9 mouse cellular contexts compared by ENCODE assay signal in the genomic region with DNA sequence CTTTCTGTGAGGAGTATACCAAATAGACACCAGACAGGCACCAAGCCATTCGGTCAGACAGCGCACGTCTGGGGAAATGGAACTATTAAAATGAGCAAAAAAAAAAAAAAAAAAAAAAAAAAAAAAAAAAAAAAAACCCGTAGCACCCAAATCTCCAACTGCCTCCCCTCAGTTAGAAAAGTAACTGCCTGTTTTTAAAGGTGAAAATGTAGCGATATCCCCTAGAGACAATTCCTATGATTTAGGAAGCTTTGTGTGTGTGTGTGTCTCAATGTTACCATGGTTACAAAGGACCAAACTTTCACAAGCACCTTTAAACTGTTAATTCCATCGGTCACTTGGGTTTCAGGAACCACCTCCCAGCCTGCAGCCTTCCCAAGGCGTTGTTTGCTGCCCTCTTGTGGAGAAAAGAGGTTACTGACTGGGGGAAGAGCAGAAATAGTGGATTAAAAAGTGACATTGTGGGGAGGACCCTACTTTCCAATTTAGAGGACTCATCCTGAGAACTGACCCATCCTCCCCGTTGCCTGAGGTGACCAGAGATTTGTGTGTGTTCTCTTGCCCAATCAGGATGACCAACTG. TPM values are rescaled to one million over a fixed set of nuclear protein-coding genes. Genes with fewer than 3 reads are reported as not detected.
DNase-seq lines count a peak whose midpoint lies in the region; ATAC-seq lines count a peak whose summit lies in the region.
"Had no signal": no experiment of that assay in that cellular context is flagged by ENCODE, and none has a peak within 500 bp of the region (broad histone marks: within the 10 kb centered on the region; RNA-seq: fewer than 3 reads in every experiment).

No protein-coding gene starts in this region.

- H3K36me3 ChIP-seq in midbrain, embryonic 11.5 days (ENCODE audit: control insufficient read depth, insufficient read depth, low read length): no peaks in the 10 kb centered on the region
- no peaks in the 10 kb centered on the region for H3K36me3 ChIP-seq in midbrain, embryonic 15.5 days (replicated peaks)
- H3K36me3 ChIP-seq: heart, embryonic 13.5 days had no signal

- no peaks in the 10 kb centered on the region for H3K9me3 ChIP-seq in midbrain, embryonic 11.5 days (ENCODE audit: control insufficient read depth, low read length)
- no peaks in the 10 kb centered on the region for H3K9me3 ChIP-seq in midbrain, embryonic 15.5 days
- H3K9me3 ChIP-seq: heart, embryonic 13.5 days had no signal

- no peaks in the 10 kb centered on the region for H3K4me1 ChIP-seq in midbrain, embryonic 11.5 days (ENCODE audit: control insufficient read depth, insufficient read depth, low read length)
- no peaks in the 10 kb centered on the region for H3K4me1 ChIP-seq in midbrain, embryonic 15.5 days

- no peak overlapping the region for H3K27ac ChIP-seq in midbrain, embryonic 11.5 days (ENCODE audit: low read depth, low read length)
- H3K27ac ChIP-seq in midbrain, embryonic 15.5 days: no peak overlapping the region
- H3K27ac ChIP-seq: heart, embryonic 13.5 days had no signal

- peak; percentile 97 for DNase-seq in midbrain, embryonic 11.5 days (ENCODE audit: low spot score, missing footprints)
- peak; percentile 74 for DNase-seq in adipocyte (ENCODE audit: low spot score)
- peak; percentile 24 to 47 for DNase-seq in cerebellum, postnatal 36 days
- DNase-seq in heart, postnatal 4 days: peak; percentile 71
- peak; percentile 24 to 34 for DNase-seq in left cerebral cortex, postnatal 36 days (ENCODE audit: low spot score in 2 of 2)
- peak; percentile 85 for DNase-seq in retina, postnatal 1 day

- no peaks in the 10 kb centered on the region for H3K27me3 ChIP-seq in midbrain, embryonic 11.5 days (ENCODE audit: control insufficient read depth, insufficient read depth, low read length)
- peaks cover 8% of the 10 kb centered on the region; the same call in 1 of the 2 replicates for H3K27me3 ChIP-seq in midbrain, embryonic 15.5 days (replicated peaks)

- peak; percentile 46; the same call in 1 of the 2 replicates for ATAC-seq in midbrain, embryonic 11.5 days (ENCODE audit: low FRiP score)
- ATAC-seq in midbrain, embryonic 15.5 days (replicated peaks): no peak
- ATAC-seq in monocyte, adult 5-6 weeks (replicated peaks; ENCODE audit: insufficient number of reproducible peaks, low FRiP score, low TSS enrichment, poor library complexity, severe bottlenecking): no peak

- intact Hi-C loops in left cerebral cortex, postnatal 36 days (cut with DNase I): loop anchor here (5.0 kb wide), 2 partner anchors 1524 to 1784 kb away; no protein-coding TSS in a partner anchor

- WGBS in midbrain, embryonic 11.5 days: 45% methylated on average over 8 of the region's 8 CpGs
- WGBS in midbrain, embryonic 15.5 days: 39% methylated on average over 8 of the region's 8 CpGs

- no peak overlapping the region for H3K9ac ChIP-seq in midbrain, embryonic 11.5 days (ENCODE audit: low read length)
- no peak overlapping the region for H3K9ac ChIP-seq in midbrain, embryonic 15.5 days
- H3K9ac ChIP-seq: heart, embryonic 13.5 days had no signal

- no peak overlapping the region for H3K4me2 ChIP-seq in midbrain, embryonic 11.5 days
- H3K4me2 ChIP-seq in midbrain, embryonic 15.5 days: no peak overlapping the region
- H3K4me2 ChIP-seq: heart, embryonic 13.5 days had no signal

- no peak overlapping the region for H3K4me3 ChIP-seq in midbrain, embryonic 11.5 days (ENCODE audit: low read depth, low read length)
- no peak overlapping the region for H3K4me3 ChIP-seq in midbrain, embryonic 15.5 days
- H3K4me3 ChIP-seq: heart, embryonic 13.5 days had no signal

RNA-seq across cellular contexts. Expression of gene Fam19a4, which starts 53.6 kb away (rescaled TPM):
- 4.1 and 4.7 TPM in 2 replicates for polyA plus RNA-seq in midbrain, embryonic 11.5 days (2014; fragmentation: Nextera tagmentation; extraction: Ambion mirVana)
- 6.4 and 6.6 TPM in 2 replicates for polyA plus RNA-seq in midbrain, embryonic 15.5 days (2015; fragmentation: Nextera tagmentation; extraction: Ambion mirVana)
- not detected for total RNA-seq in heart, postnatal 4 days (2021)
- total RNA-seq in left cerebral cortex, postnatal 36 days (2021): under 1 TPM; 0.30 to 0.41 TPM
- not detected in 3 replicates for total RNA-seq in monocyte, adult 5-6 weeks (2017)
- polyA plus RNA-seq: heart, embryonic 13.5 days had no signal

Comparison
In these comparisons a context has a peak if more than half of its experiments do, and no peak if none do; other contexts are left out.
1. DNase-seq: peak in every context shown above with its lines; median percentile 97 in midbrain, embryonic 11.5 days; 85 in retina, postnatal 1 day; 74 in adipocyte; 71 in heart, postnatal 4 days; 36 in cerebellum, postnatal 36 days; 29 in left cerebral cortex, postnatal 36 days.